Mouse (Mus musculus) kidney, postnatal 4 days (tissue): ENCODE data around the gene Nop2.

Experiments used
- DNase-seq, 2 experiments: peaks; one replicate each; pipeline ENCODE4 v3.0.0; 2021; ENCODE audit warnings: mixed read lengths in 2 of 2

Gene Nop2

GRCm38 (mm10) chr6:125179601-125180000 lies 47.9 kb downstream of the Nop2 start:
- DNase-seq: no peak

- no peak for DNase-seq
These were observed 50.4 kb downstream of the Nop2 start for GRCm38 (mm10) chr6:125182133-125182532.

- DNase-seq: no peak
These were observed 54.5 kb downstream of the Nop2 start for GRCm38 (mm10) chr6:125186203-125186602.

GRCm38 (mm10) chr6:125190816-125191215 lies 59.1 kb downstream of the Nop2 start:
- no peak for DNase-seq

GRCm38 (mm10) chr6:125191332-125192015 lies 59.8 kb downstream of the Nop2 start, which contains the start of the genes Ncapd2 and Mrpl51:
Gene Ncapd2 (minus strand): TSS chr6:125191701.
Gene Mrpl51 (plus strand): TSS chr6:125191801.
- DNase-seq: peak; percentile 98 to 99

GRCm38 (mm10) chr6:125192016-125192714 lies 60.5 kb downstream of the Nop2 start:
- DNase-seq: peak; percentile 95 to 97

- DNase-seq: no peak
These were observed 61.1 kb downstream of the Nop2 start for GRCm38 (mm10) chr6:125192841-125193240.

- no peak for DNase-seq
These were observed 61.7 kb downstream of the Nop2 start for GRCm38 (mm10) chr6:125193390-125193789.
